Mouse (Mus musculus) ES-Bruce4 (cell line): ENCODE measurements around the gene Lipc.

ENCODE experiments used
- CTCF ChIP-seq: IDR thresholded peaks from one replicate; pipeline ENCODE4 v1.8.1; 2011; ENCODE audit warnings: low read depth, low read length
- EP300 ChIP-seq: IDR thresholded peaks from 2 replicates; pipeline ENCODE4 v1.6.1; 2011; ENCODE audit warnings: low read depth, low read length; ENCODE audit not compliant: insufficient read depth
- POLR2A ChIP-seq: IDR thresholded peaks from one replicate; pipeline ENCODE4 v1.8.1; 2011; ENCODE audit warnings: low read length; ENCODE audit not compliant: insufficient read depth

GRCm38 (mm10) chr9:70942686-70943333 is 9.2 kb downstream of the Lipc start:
- TF ChIP-seq CTCF (no peak), EP300 (no peak), POLR2A (no peak)
